Mouse (Mus musculus) forebrain, embryonic 12.5 days (tissue): ENCODE measurements around the gene Hoxc10. TPM values are rescaled to one million over a fixed set of nuclear protein-coding genes. Genes with fewer than 3 reads are reported as not detected.

Experiments used
- ATAC-seq: fragments of 200-750 bp; cut with Nextera tagmentation; 2 replicates; pipeline ENCODE4 v1.8.0; 2017; ENCODE audit warnings: moderate TSS enrichment; ENCODE audit not compliant: low FRiP score
- H3K27ac ChIP-seq: fragments of 300-500 bp; sonication (generic); 2 replicates; pipeline ENCODE4 v1.5.1; 2016; ENCODE audit warnings: mild to moderate bottlenecking
- H3K27me3 ChIP-seq: fragments of 300-500 bp; sonication (generic); 2 replicates; pipeline ENCODE4 v1.6.1; 2016; ENCODE audit warnings: mild to moderate bottlenecking
- H3K36me3 ChIP-seq: fragments of 300-500 bp; sonication (generic); replicated peaks from 2 replicates; pipeline ENCODE4 v1.6.1; 2016; ENCODE audit warnings: mild to moderate bottlenecking
- H3K4me1 ChIP-seq: fragments of 300-500 bp; sonication (generic); 2 replicates; pipeline ENCODE4 v1.6.1; 2016
- H3K4me2 ChIP-seq: fragments of 300-500 bp; sonication (generic); 2 replicates; pipeline ENCODE4 v1.6.1; 2016; ENCODE audit warnings: mild to moderate bottlenecking, moderate library complexity
- H3K4me3 ChIP-seq: fragments of 300-500 bp; sonication (generic); replicated peaks from 2 replicates; pipeline ENCODE4 v1.5.1; 2016; ENCODE audit warnings: mild to moderate bottlenecking
- H3K9ac ChIP-seq: fragments of 300-500 bp; sonication (generic); 2 replicates; pipeline ENCODE4 v1.6.1; 2016; ENCODE audit warnings: mild to moderate bottlenecking
- H3K9me3 ChIP-seq: fragments of 300-500 bp; sonication (generic); 2 replicates; pipeline ENCODE4 v1.6.1; 2016
- WGBS: fragments of 180-500 bp; shearing (Covaris S2); methylation state at CpG from one replicate; pipeline ENCODE4 v1.1.7; 2016; 5-methylcytosine and 5-hydroxymethylcytosine counted together
- polyA plus RNA-seq: library from polyadenylated mRNA; unstranded; fragments of >200 nt; fragmentation: Nextera tagmentation; extraction: Ambion mirVana; gene quantifications from 2 replicates; pipeline ENCODE4 v1.2.1, GENCODE M21; 2016

The Hoxc10 gene
- polyA plus RNA-seq, 1 experiment from 2014 or later = not detected

DNA sequence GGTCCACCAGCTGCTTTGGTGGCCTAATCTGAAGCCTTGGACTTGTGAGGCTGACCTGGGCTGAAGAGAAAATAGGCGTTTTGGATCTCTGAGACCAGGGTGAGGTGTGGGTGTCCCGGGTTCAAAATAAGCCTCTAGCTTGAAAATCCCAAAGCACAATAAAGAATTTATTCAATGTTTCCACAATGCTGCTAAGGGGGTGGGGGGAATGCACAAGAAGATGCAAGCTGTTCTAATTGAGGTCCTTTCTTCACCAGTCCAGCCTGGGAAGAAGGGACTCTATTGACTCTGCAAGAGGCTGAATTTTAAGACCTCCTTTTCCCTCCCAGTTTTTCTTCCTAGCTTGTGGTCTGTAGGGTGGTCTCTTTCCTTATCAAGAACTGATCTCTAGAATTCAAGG is 15.7 kb upstream of the Hoxc10 start:
- Histone ChIP-seq H3K4me1 (no peaks in the 10 kb centered on the region), H3K27me3 (peaks cover 99% of the 10 kb centered on the region), H3K4me3 (no peak overlapping the region), H3K9ac (no peak overlapping the region), H3K9me3 (no peaks in the 10 kb centered on the region), H3K4me2 (no peak overlapping the region), H3K27ac (no peak overlapping the region), H3K36me3 (no peaks in the 10 kb centered on the region)
- 12% methylated on average over 2 of the region's 2 CpGs for WGBS
- ATAC-seq = no peak

DNA sequence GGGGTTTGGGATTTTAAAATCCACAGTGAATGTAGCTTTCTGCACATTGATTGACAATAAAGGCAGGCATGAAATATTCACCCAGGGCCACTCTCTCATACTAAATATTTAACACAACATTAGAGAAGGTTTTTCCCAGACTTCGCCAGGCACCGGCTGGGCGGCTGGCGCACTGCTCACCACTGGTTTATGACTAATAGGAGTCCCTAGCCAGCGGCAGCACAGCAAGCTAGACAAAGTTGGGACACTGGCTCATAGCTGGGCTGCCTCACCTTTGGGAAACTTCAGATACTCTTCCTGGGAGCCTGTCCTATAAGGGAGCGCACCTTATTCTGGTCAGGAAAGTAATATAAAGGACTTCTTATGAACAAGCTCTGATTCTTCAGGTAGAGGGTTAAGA is 13.0 kb upstream of the Hoxc10 start:
- no peak overlapping the region for H3K4me2 ChIP-seq
- no peak overlapping the region for H3K4me3 ChIP-seq
- H3K4me1 ChIP-seq = no peaks in the 10 kb centered on the region
- ATAC-seq = no peak
- peaks cover 100% of the 10 kb centered on the region for H3K27me3 ChIP-seq
- H3K27ac ChIP-seq = no peak overlapping the region
- H3K36me3 ChIP-seq = no peaks in the 10 kb centered on the region
- 3% methylated on average over 6 of the region's 6 CpGs for WGBS
- H3K9ac ChIP-seq = no peak overlapping the region
- no peaks in the 10 kb centered on the region for H3K9me3 ChIP-seq

DNA sequence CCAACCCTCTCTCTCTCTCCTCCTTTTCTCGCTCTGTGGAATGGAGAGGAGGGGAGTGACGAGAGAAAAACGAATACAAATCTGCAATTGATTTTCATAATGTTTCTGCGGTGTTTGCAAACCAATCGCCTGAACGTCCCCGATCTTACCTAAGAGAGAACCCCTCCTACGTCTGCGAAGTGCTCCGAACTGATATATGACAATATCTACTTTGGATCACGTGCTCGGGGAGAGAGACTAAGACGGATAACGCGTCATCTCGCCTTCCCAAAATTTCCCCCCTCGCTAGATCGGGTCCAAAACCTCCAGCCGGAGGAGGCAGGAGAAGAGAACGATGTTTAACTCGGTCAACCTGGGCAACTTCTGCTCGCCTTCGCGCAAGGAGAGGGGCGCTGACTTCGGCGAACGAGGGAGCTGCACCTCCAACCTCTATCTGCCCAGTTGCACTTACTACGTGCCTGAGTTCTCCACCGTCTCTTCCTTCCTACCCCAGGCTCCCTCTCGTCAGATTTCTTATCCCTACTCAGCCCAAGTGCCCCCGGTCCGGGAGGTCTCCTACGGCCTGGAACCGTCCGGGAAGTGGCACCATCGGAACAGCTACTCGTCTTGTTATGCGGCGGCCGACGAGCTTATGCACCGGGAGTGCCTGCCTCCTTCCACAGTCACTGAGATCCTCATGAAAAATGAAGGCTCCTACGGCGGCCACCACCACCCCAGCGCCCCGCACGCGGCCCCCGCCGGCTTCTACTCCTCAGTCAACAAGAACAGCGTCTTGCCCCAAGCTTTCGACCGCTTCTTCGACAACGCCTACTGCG is 12.2 kb upstream of the Hoxc10 start, which contains the start of gene Hoxc11:
Hoxc11 (plus strand) TSS at position 236 of the 815 bp plus-strand sequence.
- no peak within 1 kb of the TSS for H3K4me2 ChIP-seq
- H3K36me3 ChIP-seq = no peaks in the 10 kb centered on the region
- H3K9me3 ChIP-seq = no peaks in the 10 kb centered on the region
- H3K27me3 ChIP-seq = peaks cover 98% of the 10 kb centered on the region
- H3K9ac ChIP-seq = no peak within 1 kb of the TSS
- no peak within 1 kb of the TSS for H3K4me3 ChIP-seq
- no peak within 1 kb of the TSS for H3K27ac ChIP-seq
- no peak for ATAC-seq
- H3K4me1 ChIP-seq = no peaks in the 10 kb centered on the region
- WGBS = under 1% methylated on average over 57 of the region's 57 CpGs

DNA sequence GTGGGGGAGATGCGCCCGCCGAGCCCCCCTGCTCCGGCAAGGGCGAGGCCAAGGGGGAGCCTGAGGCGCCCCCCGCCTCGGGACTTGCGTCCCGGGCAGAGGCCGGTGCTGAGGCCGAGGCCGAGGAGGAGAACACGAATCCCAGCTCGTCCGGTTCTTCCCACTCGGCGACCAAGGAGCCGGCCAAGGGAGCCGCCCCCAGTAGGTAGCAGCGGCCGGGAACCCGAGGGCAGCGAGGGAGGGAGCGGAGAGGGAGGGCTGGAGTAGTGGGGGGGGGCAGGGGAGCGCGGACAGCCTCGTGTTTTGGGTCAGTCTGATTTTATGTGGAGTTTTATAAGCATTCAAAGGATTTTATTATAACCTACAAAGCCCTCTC is 11.6 kb upstream of the Hoxc10 start:
- H3K9me3 ChIP-seq = no peaks in the 10 kb centered on the region
- H3K4me1 ChIP-seq = no peaks in the 10 kb centered on the region
- no peak overlapping the region for H3K4me2 ChIP-seq
- no peak overlapping the region for H3K27ac ChIP-seq
- no peak overlapping the region for H3K9ac ChIP-seq
- WGBS = under 1% methylated on average over 28 of the region's 28 CpGs
- H3K4me3 ChIP-seq = no peak overlapping the region
- no peak for ATAC-seq
- no peaks in the 10 kb centered on the region for H3K36me3 ChIP-seq
- H3K27me3 ChIP-seq = peaks cover 98% of the 10 kb centered on the region

DNA sequence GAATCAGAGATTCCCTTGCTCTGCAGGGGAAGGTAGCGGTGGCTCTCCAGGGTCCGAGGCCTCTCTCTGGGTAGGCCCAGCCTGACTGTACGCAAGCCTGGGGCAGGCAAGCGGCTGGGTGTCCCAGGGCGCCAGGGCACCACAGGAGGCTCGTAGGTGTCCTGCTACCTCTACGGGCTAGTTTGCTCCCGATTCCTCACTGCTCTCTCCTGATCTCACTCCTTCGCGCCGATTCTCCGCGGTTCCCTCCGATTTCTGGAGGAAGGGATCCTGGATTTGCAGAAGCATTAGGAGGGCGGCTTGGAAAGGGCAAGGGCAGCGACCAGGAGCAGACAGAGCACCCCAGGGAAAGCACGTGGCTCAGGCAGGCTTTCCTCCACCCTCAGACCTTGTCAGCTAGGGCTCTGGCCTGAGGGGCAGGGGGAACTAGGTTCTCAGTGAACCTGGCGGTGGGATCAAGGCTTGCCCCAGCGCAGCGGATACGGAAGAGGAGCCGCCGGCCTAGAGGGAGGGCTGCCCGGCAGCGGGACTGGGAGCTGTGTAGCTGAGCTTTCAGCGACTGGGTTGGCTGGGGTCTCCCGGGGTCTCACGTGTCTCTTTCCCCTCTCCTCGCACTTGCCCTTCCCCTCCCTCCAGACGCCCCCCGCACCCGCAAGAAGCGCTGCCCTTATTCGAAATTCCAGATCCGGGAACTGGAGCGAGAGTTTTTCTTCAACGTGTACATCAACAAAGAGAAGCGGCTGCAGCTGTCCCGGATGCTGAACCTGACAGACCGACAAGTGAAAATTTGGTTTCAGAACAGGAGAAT is 10.6 kb upstream of the Hoxc10 start:
- WGBS = under 1% methylated on average over 40 of the region's 40 CpGs
- Histone ChIP-seq H3K27me3 (peaks cover 98% of the 10 kb centered on the region), H3K9ac (no peak overlapping the region), H3K4me1 (no peaks in the 10 kb centered on the region), H3K4me3 (no peak overlapping the region), H3K36me3 (no peaks in the 10 kb centered on the region), H3K27ac (no peak overlapping the region), H3K9me3 (no peaks in the 10 kb centered on the region), H3K4me2 (no peak overlapping the region)
- no peak for ATAC-seq

DNA sequence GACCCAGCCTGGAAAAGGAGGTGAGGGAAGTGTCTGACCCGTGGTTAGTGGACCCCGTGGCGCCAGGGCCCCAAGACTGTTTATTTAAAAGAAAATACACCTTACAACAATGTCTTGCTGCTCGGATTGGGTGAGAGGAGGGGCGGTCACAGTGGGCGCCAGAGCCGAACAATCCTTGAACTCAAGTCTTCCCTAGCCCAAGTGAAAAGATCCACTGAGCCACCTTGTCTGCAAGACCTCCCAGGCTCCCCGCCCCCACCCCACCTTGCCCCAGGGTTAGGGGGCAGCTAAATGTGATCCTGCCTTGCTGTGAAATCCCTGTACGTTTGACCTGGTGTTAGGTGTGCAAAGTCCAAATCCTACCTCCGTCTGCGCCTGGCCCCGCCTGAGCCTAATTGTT is 9.7 kb upstream of the Hoxc10 start:
- under 1% methylated on average over 12 of the region's 12 CpGs for WGBS
- Histone ChIP-seq H3K4me1 (no peaks in the 10 kb centered on the region), H3K4me2 (no peak overlapping the region), H3K4me3 (no peak overlapping the region), H3K27ac (no peak overlapping the region), H3K9ac (no peak overlapping the region), H3K9me3 (no peaks in the 10 kb centered on the region), H3K27me3 (peaks cover 98% of the 10 kb centered on the region), H3K36me3 (no peaks in the 10 kb centered on the region)
- ATAC-seq = no peak

DNA sequence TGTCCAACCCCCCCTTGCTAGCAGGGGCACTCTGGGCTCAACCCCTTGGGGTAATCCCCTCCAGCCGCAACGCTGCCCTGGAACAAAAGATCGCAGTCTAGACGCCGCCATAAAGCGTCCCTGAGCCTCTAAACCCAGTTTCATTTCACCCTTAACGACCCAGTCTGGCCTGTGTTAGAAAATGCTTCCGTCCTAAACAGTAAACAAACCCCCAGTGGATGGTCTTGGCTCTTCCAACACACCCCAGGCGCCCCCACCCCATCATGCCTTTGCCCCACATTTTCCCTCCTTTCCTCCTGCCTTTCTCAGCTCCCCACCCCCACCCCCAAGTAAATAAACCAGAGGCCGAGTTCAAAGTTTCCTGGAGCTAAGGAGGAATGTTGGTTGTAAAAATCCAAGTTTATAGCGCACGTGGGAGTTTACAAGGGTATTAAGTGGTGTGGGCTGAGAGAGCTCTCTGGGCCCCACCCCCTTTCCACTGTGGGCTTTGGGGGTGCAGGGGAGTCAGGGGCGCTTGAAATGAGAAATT is 6.9 kb upstream of the Hoxc10 start:
- no peaks in the 10 kb centered on the region for H3K4me1 ChIP-seq
- no peak overlapping the region for H3K27ac ChIP-seq
- no peak for ATAC-seq
- H3K4me3 ChIP-seq = no peak overlapping the region
- no peaks in the 10 kb centered on the region for H3K36me3 ChIP-seq
- H3K9me3 ChIP-seq = no peaks in the 10 kb centered on the region
- no peak overlapping the region for H3K4me2 ChIP-seq
- no peak overlapping the region for H3K9ac ChIP-seq
- WGBS = under 1% methylated on average over 13 of the region's 13 CpGs
- H3K27me3 ChIP-seq = peaks cover 97% of the 10 kb centered on the region

DNA sequence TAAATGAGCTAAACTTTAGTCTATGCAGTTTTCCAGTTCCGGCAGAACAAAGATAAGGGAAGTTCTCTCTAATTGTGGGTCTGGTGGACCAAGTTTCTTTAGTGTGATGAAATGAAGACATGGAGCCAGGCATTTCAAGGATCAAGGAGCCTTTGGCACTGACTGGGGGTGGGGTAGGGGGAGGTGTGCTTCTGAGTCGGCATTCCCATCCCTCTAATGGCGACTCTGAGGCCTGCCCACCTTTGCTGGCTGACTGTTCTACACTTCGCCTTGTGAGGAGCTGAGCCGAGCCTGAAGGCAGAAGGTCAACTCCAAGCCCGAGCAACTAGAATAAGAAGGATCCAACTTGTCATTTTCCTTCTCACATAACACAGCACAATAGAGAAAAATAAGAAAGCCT is 4.9 kb upstream of the Hoxc10 start:
- H3K9me3 ChIP-seq = no peaks in the 10 kb centered on the region
- H3K4me3 ChIP-seq = no peak overlapping the region
- peaks cover 2% of the 10 kb centered on the region; the same call in 1 of the 2 replicates for H3K4me1 ChIP-seq
- WGBS = 7% methylated on average over 6 of the region's 6 CpGs
- no peak overlapping the region for H3K27ac ChIP-seq
- H3K4me2 ChIP-seq = no peak overlapping the region
- no peak overlapping the region for H3K9ac ChIP-seq
- no peak for ATAC-seq
- H3K27me3 ChIP-seq = peaks cover 97% of the 10 kb centered on the region
- no peaks in the 10 kb centered on the region for H3K36me3 ChIP-seq

DNA sequence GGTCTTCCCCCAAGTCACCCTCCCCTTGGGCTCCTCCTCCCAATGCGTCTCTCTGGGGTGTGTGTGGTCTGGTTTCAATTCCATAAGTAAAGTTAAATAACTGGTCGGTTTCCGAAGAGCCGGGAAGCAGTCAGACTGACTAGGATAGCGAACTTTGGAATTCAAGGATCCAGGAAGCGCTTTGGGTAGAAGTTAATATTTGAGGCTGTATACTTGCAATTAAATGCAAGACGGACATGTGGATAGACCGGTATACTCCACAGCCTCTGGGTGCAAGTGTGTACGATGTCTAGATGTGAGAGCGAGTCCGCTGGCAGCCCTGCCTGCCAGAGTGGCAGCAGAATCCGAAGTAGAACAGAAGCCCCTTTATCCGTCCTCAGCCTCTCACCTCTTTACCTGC is 4.1 kb upstream of the Hoxc10 start:
- Histone ChIP-seq H3K27ac (no peak overlapping the region), H3K4me1 (peaks cover 4% of the 10 kb centered on the region; the same call in 1 of the 2 replicates), H3K36me3 (no peaks in the 10 kb centered on the region), H3K27me3 (peaks cover 97% of the 10 kb centered on the region), H3K4me3 (no peak overlapping the region), H3K9ac (no peak overlapping the region), H3K9me3 (no peaks in the 10 kb centered on the region), H3K4me2 (no peak overlapping the region)
- no peak for ATAC-seq
- 2% methylated on average over 13 of the region's 13 CpGs for WGBS

DNA sequence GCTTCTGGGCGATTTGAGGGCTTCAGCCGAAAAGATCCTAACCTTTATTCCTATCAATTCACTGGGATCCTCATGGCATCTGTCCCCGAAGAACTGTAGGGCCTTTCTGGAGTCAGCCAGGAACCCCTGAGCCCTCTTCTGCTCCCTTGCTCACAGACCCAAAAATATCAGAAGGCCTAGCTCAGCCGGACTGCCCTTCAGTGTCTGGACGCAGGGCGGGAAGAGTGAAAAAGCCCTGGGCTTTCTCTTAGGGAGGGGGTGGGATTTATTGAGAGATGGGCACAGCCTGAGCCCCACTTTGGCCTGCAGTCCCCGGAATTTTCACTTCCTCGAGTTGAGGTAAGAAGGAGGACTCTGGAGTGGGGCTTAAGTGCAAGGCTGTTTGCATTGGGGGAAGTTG is 3.3 kb upstream of the Hoxc10 start:
- H3K27me3 ChIP-seq = peaks cover 97% of the 10 kb centered on the region
- ATAC-seq = no peak
- WGBS = 2% methylated on average over 8 of the region's 8 CpGs
- no peaks in the 10 kb centered on the region for H3K36me3 ChIP-seq
- H3K4me1 ChIP-seq = peaks cover 4% of the 10 kb centered on the region; the same call in 1 of the 2 replicates
- no peaks in the 10 kb centered on the region for H3K9me3 ChIP-seq
- H3K4me2 ChIP-seq = no peak overlapping the region
- no peak overlapping the region for H3K4me3 ChIP-seq
- no peak overlapping the region for H3K27ac ChIP-seq
- no peak overlapping the region for H3K9ac ChIP-seq

DNA sequence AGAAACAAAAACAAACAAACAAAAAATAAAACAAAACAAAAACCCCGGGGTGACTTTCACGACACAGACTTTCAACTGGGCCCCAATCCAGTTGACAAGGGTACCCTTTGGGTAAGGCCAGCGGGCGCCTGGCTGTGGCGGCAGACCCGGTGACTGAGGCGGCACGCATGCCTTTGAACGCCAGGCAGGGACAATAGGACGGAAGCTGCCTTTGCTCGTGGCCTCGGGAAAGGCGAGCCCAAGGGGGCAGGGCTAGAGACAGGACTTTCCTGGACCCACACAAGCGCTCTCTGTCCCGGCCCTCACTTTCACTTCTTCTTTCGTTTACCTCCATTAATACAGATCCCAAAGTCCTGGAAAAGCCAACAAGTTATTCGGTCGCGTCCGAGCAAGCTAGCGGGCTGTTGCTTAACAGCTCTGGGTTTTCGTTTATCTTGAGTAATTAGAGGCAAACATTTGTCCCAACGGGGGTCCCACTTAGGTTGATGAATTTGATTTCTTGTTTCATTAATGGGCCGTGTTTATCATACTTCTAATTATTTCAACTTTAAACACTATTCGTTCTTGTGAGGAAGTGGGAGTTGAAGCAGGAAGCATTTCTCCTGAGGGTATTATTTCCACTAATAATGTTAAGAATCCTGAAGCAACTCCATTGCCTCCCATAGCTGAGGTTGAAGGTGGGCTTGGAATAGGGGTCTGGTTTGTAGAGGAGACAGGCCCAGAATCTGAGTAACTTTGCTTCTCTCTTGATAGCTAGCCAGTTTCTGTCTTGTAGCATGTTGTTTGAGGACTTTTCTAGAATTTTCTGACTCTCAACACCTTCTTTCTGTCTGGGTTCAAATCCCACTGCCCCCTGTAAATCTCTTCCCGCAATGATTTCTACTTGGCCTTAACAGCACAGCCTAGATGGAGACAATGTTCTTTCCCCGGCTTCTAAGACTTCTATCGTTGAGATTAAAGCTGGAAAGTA is 2.6 kb upstream of the Hoxc10 start:
- 1% methylated on average over 28 of the region's 28 CpGs for WGBS
- H3K36me3 ChIP-seq = no peaks in the 10 kb centered on the region
- peaks cover 4% of the 10 kb centered on the region; the same call in 1 of the 2 replicates for H3K4me1 ChIP-seq
- no peaks in the 10 kb centered on the region for H3K9me3 ChIP-seq
- H3K27me3 ChIP-seq = peaks cover 97% of the 10 kb centered on the region
- ATAC-seq = no peak
- no peak overlapping the region for H3K4me3 ChIP-seq
- no peak overlapping the region for H3K27ac ChIP-seq
- no peak overlapping the region for H3K4me2 ChIP-seq
- no peak overlapping the region for H3K9ac ChIP-seq
